10 mouse cellular contexts compared by ENCODE assay signal in the genomic region with DNA sequence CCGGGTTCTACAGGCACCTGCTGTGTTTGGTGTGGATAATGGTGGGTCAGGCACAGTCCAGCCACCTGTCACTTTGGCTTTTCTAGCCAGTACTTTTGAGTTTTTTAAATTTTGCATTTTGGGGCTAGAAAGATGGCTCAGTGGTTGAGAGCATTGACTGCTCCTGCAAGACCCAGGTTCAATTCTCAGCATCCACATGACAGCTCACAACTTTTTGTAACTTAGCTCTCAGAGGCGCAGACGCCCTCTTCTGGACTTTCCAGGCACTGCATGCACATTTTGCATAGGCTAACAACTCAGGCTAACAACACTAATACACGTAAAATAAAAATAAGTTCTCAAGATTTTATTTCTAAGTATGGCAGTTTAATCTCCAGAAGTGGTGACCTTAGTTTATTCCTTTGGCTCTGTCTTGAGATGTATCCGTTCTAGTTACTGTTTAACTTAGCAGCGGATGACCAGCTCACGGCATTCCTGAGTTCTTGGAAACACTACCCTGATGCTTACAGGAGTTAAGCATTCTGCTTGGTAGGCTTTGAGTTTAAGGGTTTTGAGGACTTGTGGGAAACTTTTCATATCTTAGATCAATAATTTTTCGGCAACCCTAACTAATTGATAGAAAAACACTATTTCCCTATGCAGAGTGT. TPM values are rescaled to one million over a fixed set of nuclear protein-coding genes. Genes with fewer than 3 reads are reported as not detected.
DNase-seq lines count a peak whose midpoint lies in the region; TF ChIP-seq lines count a peak whose summit lies in the region.
"Had no signal": no experiment of that assay in that cellular context is flagged by ENCODE, and none has a peak within 500 bp of the region (broad histone marks: within the 10 kb centered on the region; RNA-seq: fewer than 3 reads in every experiment).

No protein-coding gene starts in this region.

- DNase-seq in left cerebral cortex, adult 2 months (ENCODE audit: extremely low spot score in 1 of 2, low spot score in 2 of 2): no peak
- DNase-seq in left cerebral cortex, postnatal 25 days (ENCODE audit: low spot score in 2 of 2): no peak
- DNase-seq in CD4-positive helper T cell, adult 2 months (ENCODE audit: low read depth, low spot score): peak; percentile 38
- peak; percentile 62 for DNase-seq in ES-CJ7 (ENCODE audit: low read depth, low spot score)
- DNase-seq in kidney, postnatal 36 days: peak; percentile 47 to 52
- no peak for DNase-seq in urinary bladder, adult 18-20 months (ENCODE audit: low spot score in 2 of 2)
- no peak for DNase-seq in left cerebral cortex, adult 9 months (ENCODE audit: low spot score in 2 of 2)
- DNase-seq: cerebellum, adult 9-11 months had no signal

- peak; percentile 43 for TF ChIP-seq CTCF in left cerebral cortex, adult 2 months (IDR thresholded peaks at IDR 0.05)

- intact Hi-C loops in left cerebral cortex, adult 2 months (cut with DNase I): no loop called here
- intact Hi-C loops in left cerebral cortex, postnatal 25 days (cut with DNase I): no loop called here

- H3K4me3 ChIP-seq in left cerebral cortex, adult 2 months: no peak overlapping the region
- H3K4me3 ChIP-seq: hindbrain, embryonic 10.5 days; limb, embryonic 12.5 days had no signal

- no peak overlapping the region for H3K27ac ChIP-seq in left cerebral cortex, adult 2 months
- H3K27ac ChIP-seq: hindbrain, embryonic 10.5 days; limb, embryonic 12.5 days had no signal

RNA-seq across cellular contexts. Expression of gene Nol10, which starts 23.5 kb away (rescaled TPM):
- 10 to 100 TPM; 20.5 to 21.4 TPM for total RNA-seq in left cerebral cortex, adult 2 months (2021)
- 10 to 100 TPM; 20.3 to 21.4 TPM for total RNA-seq in left cerebral cortex, postnatal 25 days (2021)

RNA-seq across cellular contexts. Expression of gene Atp6v1c2, which starts 42.6 kb away (rescaled TPM):
- 1 to 10 TPM; 3.2 to 5.8 TPM for total RNA-seq in left cerebral cortex, adult 2 months (2021)
- 1 to 10 TPM; 4.4 to 4.6 TPM for total RNA-seq in left cerebral cortex, postnatal 25 days (2021)

Comparison
In these comparisons a context has a peak if more than half of its experiments do, and no peak if none do; other contexts are left out.
1. DNase-seq: peak in CD4-positive helper T cell, adult 2 months (single experiment), ES-CJ7 (single experiment) and kidney, postnatal 36 days (2 of 2); none in left cerebral cortex, adult 2 months (0 of 2), left cerebral cortex, postnatal 25 days (0 of 2), urinary bladder, adult 18-20 months (0 of 2) and left cerebral cortex, adult 9 months (0 of 2).